22 mouse cellular contexts compared by ENCODE assay signal in genomic region chr13:83872143-83872819, GRCm38 (mm10).
A peak's percentile ranks its signal among the peaks of the same experiment; 100 is the strongest.
DNase-seq lines count a peak whose midpoint lies in the region; ATAC-seq and TF ChIP-seq lines count a peak whose summit lies in the region.
"Had no signal": no experiment of that assay in that cellular context is flagged by ENCODE, and none has a peak within 500 bp of the region (broad histone marks: within the 10 kb centered on the region; RNA-seq: fewer than 3 reads in every experiment).

No protein-coding gene starts in this region.

- intact Hi-C loops in left cerebral cortex, postnatal 14 days (cut with DNase I): no loop called here

- no peak for TF ChIP-seq POLR2A in CH12.LX (IDR thresholded peaks at IDR 0.05; ENCODE audit: low read depth, low read length)

- TF ChIP-seq EP300 in CH12.LX (IDR thresholded peaks at IDR 0.05; ENCODE audit: low read length): no peak

- 34% methylated on average over 3 of the region's 3 CpGs for WGBS in forebrain, embryonic 13.5 days
- WGBS in forebrain, embryonic 16.5 days: 35% methylated on average over 3 of the region's 3 CpGs
- 49% methylated on average over 3 of the region's 3 CpGs for WGBS in hindbrain, embryonic 11.5 days
- WGBS in midbrain, embryonic 14.5 days: 34% methylated on average over 3 of the region's 3 CpGs
- WGBS in embryonic facial prominence, embryonic 10.5 days: 56% methylated on average over 3 of the region's 3 CpGs

- no peaks in the 10 kb centered on the region for H3K36me3 ChIP-seq in forebrain, embryonic 13.5 days (ENCODE audit: poor library complexity, severe bottlenecking)
- no peaks in the 10 kb centered on the region for H3K36me3 ChIP-seq in forebrain, embryonic 16.5 days (ENCODE audit: control insufficient read depth, insufficient read depth)
- no peaks in the 10 kb centered on the region for H3K36me3 ChIP-seq in CH12.LX (replicated peaks in 1 of 2; ENCODE audit: control insufficient read depth in 1 of 2, insufficient read depth in 1 of 2, low read length in 1 of 2)
- H3K36me3 ChIP-seq in hindbrain, embryonic 11.5 days (ENCODE audit: control insufficient read depth, insufficient read depth, low read length): no peaks in the 10 kb centered on the region
- H3K36me3 ChIP-seq in midbrain, embryonic 14.5 days (ENCODE audit: control insufficient read depth, insufficient read depth, low read length): no peaks in the 10 kb centered on the region
- H3K36me3 ChIP-seq in embryonic facial prominence, embryonic 10.5 days (replicated peaks): no peaks in the 10 kb centered on the region
- H3K36me3 ChIP-seq: heart, embryonic 13.5 days; limb, embryonic 12.5 days; liver, embryonic 12.5 days; neural tube, embryonic 12.5 days; stomach, embryonic 15.5 days had no signal

- dilution Hi-C loops in CH12.LX (cut with MboI; ENCODE audit: extremely low pct_ligation_motif_present, extremely low pct_unique_long_range_greater_than_20kb, low sequenced_read_pairs): no loop called here

- in situ Hi-C loops in CH12.LX (cut with MboI; ENCODE audit: low pct_ligation_motif_present, low pct_unique_long_range_greater_than_20kb, low sequenced_read_pairs): no loop called here

- no peaks in the 10 kb centered on the region for H3K79me2 ChIP-seq in CH12.LX (replicated peaks; ENCODE audit: control insufficient read depth, extremely low read depth, insufficient read depth, poor library complexity, severe bottlenecking)

- peaks cover 34% of the 10 kb centered on the region for H3K4me1 ChIP-seq in forebrain, embryonic 13.5 days
- H3K4me1 ChIP-seq in forebrain, embryonic 16.5 days (replicated peaks; ENCODE audit: control insufficient read depth, insufficient read depth, low read length): peaks cover 6% of the 10 kb centered on the region
- H3K4me1 ChIP-seq in CH12.LX (ENCODE audit: control insufficient read depth in 1 of 2, insufficient read depth in 2 of 2): peaks cover 0 to 5% of the 10 kb centered on the region in 2 experiments; a peak in 1 of 4 replicates
- H3K4me1 ChIP-seq in hindbrain, embryonic 11.5 days (replicated peaks; ENCODE audit: control insufficient read depth, insufficient read depth, low read length): 0 out of 2 replicates have a peak, but pooled peaks cover 2% of the 10 kb centered on the region
- peaks cover 23% of the 10 kb centered on the region for H3K4me1 ChIP-seq in midbrain, embryonic 14.5 days (ENCODE audit: control insufficient read depth, insufficient read depth, low read length)
- H3K4me1 ChIP-seq in embryonic facial prominence, embryonic 10.5 days: peaks cover 10% of the 10 kb centered on the region
- H3K4me1 ChIP-seq: heart, embryonic 13.5 days; limb, embryonic 12.5 days; liver, embryonic 12.5 days; stomach, embryonic 15.5 days had no signal

- TF ChIP-seq CTCF in CH12.LX (conservative IDR thresholded peaks at IDR 0.05 in 1 of 2, IDR thresholded peaks at IDR 0.05 in 1 of 2; ENCODE audit: low read depth in 2 of 2, low read length in 2 of 2): no peak

- H3K9ac ChIP-seq in forebrain, embryonic 13.5 days: no peak overlapping the region
- no peak overlapping the region for H3K9ac ChIP-seq in forebrain, embryonic 16.5 days (replicated peaks; ENCODE audit: low read depth, low read length)
- H3K9ac ChIP-seq in CH12.LX (ENCODE audit: insufficient read depth, low read depth): no peak overlapping the region
- H3K9ac ChIP-seq in hindbrain, embryonic 11.5 days (ENCODE audit: low read depth, low read length): no peak overlapping the region
- no peak overlapping the region for H3K9ac ChIP-seq in midbrain, embryonic 14.5 days (replicated peaks; ENCODE audit: low read length)
- H3K9ac ChIP-seq: heart, embryonic 13.5 days; limb, embryonic 12.5 days; liver, embryonic 12.5 days; neural tube, embryonic 12.5 days; stomach, embryonic 15.5 days had no signal

- no peak for TF ChIP-seq RAD21 in CH12.LX (IDR thresholded peaks at IDR 0.05; ENCODE audit: low read depth, low read length)

- peak; percentile 25; the same call in 1 of the 2 replicates for ATAC-seq in forebrain, embryonic 13.5 days
- ATAC-seq in forebrain, embryonic 16.5 days: no peak
- no peak for ATAC-seq in hindbrain, embryonic 11.5 days (ENCODE audit: low FRiP score)
- no peak for ATAC-seq in midbrain, embryonic 14.5 days (ENCODE audit: low FRiP score, low TSS enrichment)
- ATAC-seq: liver, embryonic 12.5 days had no signal

- no peaks in the 10 kb centered on the region for H3K27me3 ChIP-seq in forebrain, embryonic 13.5 days
- H3K27me3 ChIP-seq in forebrain, embryonic 16.5 days (replicated peaks; ENCODE audit: control insufficient read depth, insufficient read depth, low read length): no peaks in the 10 kb centered on the region
- H3K27me3 ChIP-seq in CH12.LX (replicated peaks): no peaks in the 10 kb centered on the region
- H3K27me3 ChIP-seq in hindbrain, embryonic 11.5 days (ENCODE audit: control insufficient read depth, insufficient read depth, low read length): no peaks in the 10 kb centered on the region
- H3K27me3 ChIP-seq in midbrain, embryonic 14.5 days (ENCODE audit: control insufficient read depth, insufficient read depth, low read length): no peaks in the 10 kb centered on the region
- H3K27me3 ChIP-seq in embryonic facial prominence, embryonic 10.5 days (replicated peaks; ENCODE audit: low read depth, poor library complexity, severe bottlenecking): no peaks in the 10 kb centered on the region
- H3K27me3 ChIP-seq: heart, embryonic 13.5 days; limb, embryonic 12.5 days; liver, embryonic 12.5 days; neural tube, embryonic 12.5 days; stomach, embryonic 15.5 days had no signal

- no peak overlapping the region for H3K27ac ChIP-seq in forebrain, embryonic 13.5 days
- H3K27ac ChIP-seq in forebrain, embryonic 16.5 days (ENCODE audit: low read length): no peak overlapping the region
- H3K27ac ChIP-seq in CH12.LX (ENCODE audit: insufficient read depth, low read depth): no peak overlapping the region
- H3K27ac ChIP-seq in hindbrain, embryonic 11.5 days (ENCODE audit: low read depth, low read length): peak overlapping the region; percentile 61
- peak overlapping the region; percentile 64 for H3K27ac ChIP-seq in midbrain, embryonic 14.5 days (replicated peaks; ENCODE audit: low read depth, low read length)
- H3K27ac ChIP-seq in embryonic facial prominence, embryonic 10.5 days (replicated peaks): no peak overlapping the region
- H3K27ac ChIP-seq: heart, embryonic 13.5 days; limb, embryonic 12.5 days; liver, embryonic 12.5 days; stomach, embryonic 15.5 days had no signal

- DNase-seq in CH12.LX (ENCODE audit: extremely low read depth): no peak
- no peak for DNase-seq in hindbrain, embryonic 11.5 days (ENCODE audit: low spot score)
- peak; percentile 47 for DNase-seq in midbrain, embryonic 14.5 days
- no peak for DNase-seq in testis, postnatal 14 days (ENCODE audit: low spot score)
- DNase-seq in left cerebral cortex, postnatal 14 days (ENCODE audit: low spot score in 2 of 2): no peak
- no peak for DNase-seq in embryonic facial prominence, embryonic 10.5 days (ENCODE audit: low spot score)
- DNase-seq: adrenal gland, adult 2 months; cerebellum, adult 8-10 months; gastrocnemius, postnatal 10 days; heart, adult 18-20 months; kidney, adult 9 months; kidney, postnatal 25 days; lung, adult 2 months; lung, postnatal 36 days; right cerebral cortex, postnatal 14 days had no signal

- no peak overlapping the region for H3K4me3 ChIP-seq in forebrain, embryonic 13.5 days
- H3K4me3 ChIP-seq in forebrain, embryonic 16.5 days (replicated peaks; ENCODE audit: low read length): no peak overlapping the region
- no peak overlapping the region for H3K4me3 ChIP-seq in CH12.LX (replicated peaks in 1 of 3; ENCODE audit: low read depth in 2 of 3, low read length in 2 of 3, poor library complexity in 1 of 3)
- no peak overlapping the region for H3K4me3 ChIP-seq in hindbrain, embryonic 11.5 days (ENCODE audit: low read depth, low read length)
- no peak overlapping the region for H3K4me3 ChIP-seq in midbrain, embryonic 14.5 days (replicated peaks; ENCODE audit: low read depth, low read length)
- H3K4me3 ChIP-seq in embryonic facial prominence, embryonic 10.5 days: no peak overlapping the region
- H3K4me3 ChIP-seq: heart, embryonic 13.5 days; limb, embryonic 12.5 days; liver, embryonic 12.5 days; neural tube, embryonic 12.5 days; stomach, embryonic 15.5 days had no signal

- no peaks in the 10 kb centered on the region for H3K9me3 ChIP-seq in forebrain, embryonic 13.5 days (replicated peaks)
- no peaks in the 10 kb centered on the region for H3K9me3 ChIP-seq in forebrain, embryonic 16.5 days (ENCODE audit: control insufficient read depth, low read length)
- H3K9me3 ChIP-seq in CH12.LX (replicated peaks; ENCODE audit: low read length): no peaks in the 10 kb centered on the region
- H3K9me3 ChIP-seq in hindbrain, embryonic 11.5 days (ENCODE audit: control insufficient read depth, low read length): no peaks in the 10 kb centered on the region
- H3K9me3 ChIP-seq in midbrain, embryonic 14.5 days (ENCODE audit: control insufficient read depth, low read length): no peaks in the 10 kb centered on the region
- H3K9me3 ChIP-seq in embryonic facial prominence, embryonic 10.5 days: no peaks in the 10 kb centered on the region
- H3K9me3 ChIP-seq: heart, embryonic 13.5 days; limb, embryonic 12.5 days; liver, embryonic 12.5 days; neural tube, embryonic 12.5 days; stomach, embryonic 15.5 days had no signal

- H3K4me2 ChIP-seq in forebrain, embryonic 13.5 days: no peak overlapping the region
- no peak overlapping the region for H3K4me2 ChIP-seq in forebrain, embryonic 16.5 days (ENCODE audit: low read length)
- no peak overlapping the region for H3K4me2 ChIP-seq in CH12.LX (ENCODE audit: insufficient read depth, low read depth, poor library complexity, severe bottlenecking)
- H3K4me2 ChIP-seq in hindbrain, embryonic 11.5 days (replicated peaks; ENCODE audit: low read depth, low read length): no peak overlapping the region
- H3K4me2 ChIP-seq in midbrain, embryonic 14.5 days (ENCODE audit: low read length): no peak overlapping the region; the same call in 1 of the 2 replicates
- H3K4me2 ChIP-seq: heart, embryonic 13.5 days; limb, embryonic 12.5 days; liver, embryonic 12.5 days; neural tube, embryonic 12.5 days; stomach, embryonic 15.5 days had no signal

TF ChIP-seq in CH12.LX, 34 proteins besides CTCF, POLR2A, EP300 and RAD21:
- TF ChIP-seq NRF1 (IDR thresholded peaks at IDR 0.05; ENCODE audit: low read depth, low read length) (no peak), USF2 (conservative IDR thresholded peaks at IDR 0.05; ENCODE audit: low read depth, low read length) (no peak), NELFE (IDR thresholded peaks at IDR 0.05; ENCODE audit: low read depth, low read length) (no peak), ZNF384 (IDR thresholded peaks at IDR 0.05; ENCODE audit: low read depth, low read length) (peak; percentile 58), KAT2A (IDR thresholded peaks at IDR 0.05; ENCODE audit: insufficient replicate concordance, low read length) (no peak), GABPA (IDR thresholded peaks at IDR 0.05; ENCODE audit: insufficient replicate concordance, low read depth, low read length) (no peak)

Comparison
In these comparisons a context has a peak if more than half of its experiments do, and no peak if none do; other contexts are left out.
1. H3K27ac ChIP-seq: peak in hindbrain, embryonic 11.5 days (single experiment) and midbrain, embryonic 14.5 days (single experiment); none in forebrain, embryonic 13.5 days (single experiment), forebrain, embryonic 16.5 days (single experiment), CH12.LX (single experiment) and embryonic facial prominence, embryonic 10.5 days (single experiment).